Mouse (Mus musculus): Measurements from ENCODE around the gene Morf4l2. TPM values are rescaled to one million over a fixed set of nuclear protein-coding genes. Genes with fewer than 3 reads are reported as not detected.

The Morf4l2 gene
- polyA plus RNA-seq, 1 experiment from 2014 or later = 612 TPM

Other genes with a start within 250 kb of the Morf4l2 start
- gene Kir3dl1, start 225.7 kb downstream of the Morf4l2 start, polyA plus RNA-seq (2014; fragmentation: Nextera tagmentation; extraction: Ambion mirVana) = not detected in 2 replicates
- gene Kir3dl2, start 199.6 kb downstream of the Morf4l2 start, polyA plus RNA-seq (2014; fragmentation: Nextera tagmentation; extraction: Ambion mirVana) = not detected in 2 replicates
- gene Tceal3, start 152.8 kb downstream of the Morf4l2 start, polyA plus RNA-seq (2014; fragmentation: Nextera tagmentation; extraction: Ambion mirVana) = 39.4 and 74.5 TPM in 2 replicates
- 25.2 and 26.8 TPM in 2 replicates for gene Tceal1, start 35.7 kb downstream of the Morf4l2 start, polyA plus RNA-seq (2014; fragmentation: Nextera tagmentation; extraction: Ambion mirVana)
- 0.15 TPM in 1 of 2 replicates, not detected in the other for gene Glra4, start 36.5 kb upstream of the Morf4l2 start, polyA plus RNA-seq (2014; fragmentation: Nextera tagmentation; extraction: Ambion mirVana)
- 7.1 and 8.1 TPM in 2 replicates for gene Plp1, start 79.0 kb upstream of the Morf4l2 start, polyA plus RNA-seq (2014; fragmentation: Nextera tagmentation; extraction: Ambion mirVana)
- 18.1 and 22.9 TPM in 2 replicates for gene Rab9b, start 125.1 kb upstream of the Morf4l2 start, polyA plus RNA-seq (2014; fragmentation: Nextera tagmentation; extraction: Ambion mirVana)
- gene H2bfm, start 183.6 kb upstream of the Morf4l2 start, polyA plus RNA-seq (2014; fragmentation: Nextera tagmentation; extraction: Ambion mirVana) = not detected in 2 replicates
- gene Tmsb15b2, start 231.8 kb upstream of the Morf4l2 start, polyA plus RNA-seq (2014; fragmentation: Nextera tagmentation; extraction: Ambion mirVana) = 101 and 105 TPM in 2 replicates
- gene Tmsb15l, start 233.2 kb upstream of the Morf4l2 start, polyA plus RNA-seq (2014; fragmentation: Nextera tagmentation; extraction: Ambion mirVana) = 9.1 and 10.4 TPM in 2 replicates
- gene Tmsb15b1, start 233.2 kb upstream of the Morf4l2 start, polyA plus RNA-seq (2014; fragmentation: Nextera tagmentation; extraction: Ambion mirVana) = 29.4 and 33.4 TPM in 2 replicates
- gene Zcchc18, start 249.5 kb upstream of the Morf4l2 start, polyA plus RNA-seq (2014; fragmentation: Nextera tagmentation; extraction: Ambion mirVana) = 304 and 316 TPM in 2 replicates